Mouse (Mus musculus) myocyte (in vitro differentiated cells): Measurements from ENCODE around the gene Cwf19l2.

ENCODE experiments used
- E2F4 ChIP-seq: IDR thresholded peaks from one replicate; pipeline ENCODE4 v1.6.1; 2011; ENCODE audit warnings: mild to moderate bottlenecking, control low read depth, moderate library complexity; ENCODE audit not compliant: insufficient read depth
- MAX ChIP-seq: IDR thresholded peaks from one replicate; pipeline ENCODE4 v1.6.1; 2011; ENCODE audit warnings: low read depth, mild to moderate bottlenecking, control low read depth
- MYOD1 ChIP-seq, 3 experiments: IDR thresholded peaks; one replicate each; pipeline ENCODE4 v1.6.1; 2011; ENCODE audit warnings: control low read depth in 2 of 3, low read depth in 2 of 3, mild to moderate bottlenecking in 2 of 3, moderate library complexity in 1 of 3; ENCODE audit not compliant: insufficient read length in 2 of 3, control insufficient read depth in 1 of 3
- MYOG ChIP-seq, 3 experiments: IDR thresholded peaks; one replicate each; pipeline ENCODE4 v1.6.1; 2011; ENCODE audit warnings: control low read depth in 2 of 3, low read depth in 2 of 3, mild to moderate bottlenecking in 2 of 3; ENCODE audit not compliant: insufficient read length in 2 of 3, control insufficient read depth in 1 of 3, insufficient read depth in 1 of 3
- POLR2A ChIP-seq: IDR thresholded peaks from one replicate; pipeline ENCODE4 v1.6.1; 2011; ENCODE audit warnings: low read depth, mild to moderate bottlenecking, control low read depth, moderate library complexity; ENCODE audit not compliant: insufficient read length
- POLR2AphosphoS2 ChIP-seq: IDR thresholded peaks from one replicate; pipeline ENCODE4 v1.6.1; 2011; ENCODE audit warnings: low read depth, control low read depth; ENCODE audit not compliant: insufficient read length
- SRF ChIP-seq: IDR thresholded peaks from one replicate; pipeline ENCODE4 v1.6.1; 2011; ENCODE audit warnings: low read depth; ENCODE audit not compliant: control insufficient read depth, insufficient read length
- TCF12 ChIP-seq: IDR thresholded peaks from one replicate; pipeline ENCODE4 v1.6.1; 2011; ENCODE audit warnings: mild to moderate bottlenecking, control low read depth; ENCODE audit not compliant: poor library complexity, insufficient read depth, severe bottlenecking
- TCF3 ChIP-seq: IDR thresholded peaks from one replicate; pipeline ENCODE4 v1.6.1; 2011; ENCODE audit warnings: low read depth, control low read depth; ENCODE audit not compliant: insufficient read length
- USF1 ChIP-seq: IDR thresholded peaks from one replicate; pipeline ENCODE4 v1.6.1; 2011; ENCODE audit warnings: low read depth, mild to moderate bottlenecking, control low read depth, moderate library complexity

- no peak for TF ChIP-seq POLR2A
- no peak for TF ChIP-seq POLR2AphosphoS2
- no peak for TF ChIP-seq SRF
- TF ChIP-seq MYOG (IDR thresholded peaks at IDR 0.05; ENCODE audit: control insufficient read depth in 1 of 3, insufficient read depth in 1 of 3, insufficient read length in 2 of 3, low read depth in 2 of 3) = no peak
- TF ChIP-seq E2F4 = no peak
- no peak for TF ChIP-seq MAX
- no peak for TF ChIP-seq MYOD1 (IDR thresholded peaks at IDR 0.05; ENCODE audit: control insufficient read depth in 1 of 3, insufficient read length in 2 of 3, low read depth in 2 of 3)
- no peak for TF ChIP-seq USF1
- no peak for TF ChIP-seq TCF3
- TF ChIP-seq TCF12 = no peak
Observed at GRCm38 (mm10) chr9:3521031-3521430, 117.6 kb downstream of the Cwf19l2 start.
